Mouse (Mus musculus): ENCODE measurements around the gene Nfia. TPM values are rescaled to one million over a fixed set of nuclear protein-coding genes. Genes with fewer than 3 reads are reported as not detected.

Gene Nfia
- polyA plus RNA-seq, 1 experiment, result 24.3 TPM

DNA sequence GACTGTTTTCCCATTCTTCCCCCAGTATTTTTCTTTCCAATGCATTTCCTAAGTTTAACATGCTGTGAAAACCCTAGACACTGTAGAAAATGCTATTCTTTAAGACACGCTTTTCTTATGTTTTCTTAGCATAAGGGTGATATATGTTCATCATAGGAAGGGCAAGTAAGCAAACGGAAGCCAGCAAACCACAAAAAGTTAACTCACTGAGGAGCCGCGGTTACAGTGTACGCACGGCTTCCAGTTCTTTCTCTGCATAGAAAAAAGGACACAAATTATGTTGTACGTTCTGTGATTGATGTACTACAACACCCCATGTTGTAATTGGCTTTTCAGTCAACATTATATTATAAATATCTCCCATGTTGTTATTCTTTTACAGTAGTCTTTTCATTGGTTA is 267.6 kb downstream of the Nfia start:
- no peak for DNase-seq (ENCODE audit: extremely low spot score in 1 of 2, low spot score in 1 of 2)

DNA sequence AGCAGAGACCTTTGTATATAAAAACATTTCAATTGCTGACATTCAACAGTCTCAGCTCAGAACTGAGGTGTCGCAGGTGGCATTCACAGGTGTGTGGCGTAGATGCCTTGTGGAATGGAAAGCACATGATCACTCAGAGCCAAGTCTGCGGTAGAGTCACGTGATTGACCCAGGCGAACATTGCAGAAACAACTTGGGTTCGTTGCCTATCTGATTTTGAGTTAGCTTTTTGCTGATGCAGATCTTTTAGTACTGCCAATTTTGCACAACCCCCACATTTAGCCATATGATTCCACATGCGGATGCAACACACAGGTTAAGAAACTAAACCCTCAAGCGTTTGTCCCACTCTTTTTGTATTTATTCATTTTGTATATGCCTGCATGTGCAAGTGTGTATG is 272.1 kb downstream of the Nfia start:
- DNase-seq (ENCODE audit: extremely low spot score in 1 of 2, low spot score in 1 of 2), result no peak

DNA sequence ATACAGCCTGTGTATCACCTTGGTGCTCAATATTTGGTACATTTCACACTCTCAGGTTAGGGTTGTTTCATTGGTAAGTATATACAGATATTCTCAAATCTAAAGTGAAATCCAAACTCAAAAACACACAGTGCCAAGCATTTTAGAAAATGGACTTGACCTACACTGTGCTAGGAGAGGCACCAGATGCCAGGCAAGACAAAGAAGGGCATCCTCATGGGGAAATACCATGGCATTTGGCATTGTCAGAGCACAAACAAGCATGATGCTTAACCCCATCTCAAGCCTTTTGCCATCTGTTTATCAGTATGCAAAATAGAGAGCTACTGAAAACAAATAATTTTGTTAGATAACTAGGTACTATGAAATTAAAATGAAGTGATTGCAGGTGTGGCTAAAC is 274.8 kb downstream of the Nfia start:
- no peak for DNase-seq (ENCODE audit: extremely low spot score in 1 of 2, low spot score in 1 of 2)

DNA sequence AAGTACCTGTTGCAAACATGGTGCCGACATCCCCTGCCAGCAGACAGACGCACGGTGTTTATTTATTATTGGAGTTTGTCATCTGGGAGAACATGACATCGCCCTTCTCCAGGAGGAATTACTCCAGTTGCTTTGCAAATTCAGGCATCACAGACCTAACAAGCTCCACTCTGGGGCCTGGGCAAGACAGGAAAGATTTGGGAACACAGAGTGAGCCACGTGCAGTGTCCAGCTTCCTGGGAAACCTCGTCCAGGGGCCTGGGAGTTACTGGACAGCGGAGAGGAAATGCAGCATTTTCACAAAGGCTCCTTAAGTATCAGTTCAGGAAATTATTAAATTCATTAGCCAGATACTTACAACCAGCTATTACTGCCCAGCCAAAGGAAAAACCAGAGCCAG is 277.1 kb downstream of the Nfia start:
- DNase-seq (ENCODE audit: extremely low spot score in 1 of 2, low spot score in 1 of 2), result no peak

DNA sequence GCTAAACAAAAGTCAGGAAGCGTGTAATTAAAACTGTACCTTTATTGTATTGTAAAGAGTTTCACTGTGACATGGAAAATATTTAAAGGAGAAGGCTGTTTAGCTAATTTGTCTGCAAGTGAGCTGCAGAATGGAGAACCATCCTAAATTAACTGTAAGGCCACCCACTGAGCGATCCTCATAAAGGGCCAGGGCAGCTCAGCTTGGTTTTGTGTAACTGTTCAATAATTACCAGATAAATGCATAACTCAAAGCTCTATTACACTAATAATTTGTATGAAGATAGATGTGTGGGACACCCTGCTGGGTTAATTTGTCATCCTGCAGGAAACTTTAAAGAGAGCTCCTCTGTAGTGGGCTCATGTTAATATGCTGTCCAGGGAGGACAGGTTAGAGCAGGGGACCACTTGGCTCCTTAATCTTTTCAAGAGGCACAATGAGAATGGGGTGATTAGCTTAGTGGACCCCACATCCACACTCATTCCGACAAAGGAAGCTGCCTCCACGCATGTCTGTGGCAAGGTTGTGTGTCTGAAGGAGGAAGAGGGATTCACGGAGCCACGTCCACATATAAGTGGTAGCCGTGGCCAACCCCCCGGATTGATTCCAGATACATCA is 277.6 kb downstream of the Nfia start:
- DNase-seq (ENCODE audit: extremely low spot score in 1 of 2, low spot score in 1 of 2), result no peak

DNA sequence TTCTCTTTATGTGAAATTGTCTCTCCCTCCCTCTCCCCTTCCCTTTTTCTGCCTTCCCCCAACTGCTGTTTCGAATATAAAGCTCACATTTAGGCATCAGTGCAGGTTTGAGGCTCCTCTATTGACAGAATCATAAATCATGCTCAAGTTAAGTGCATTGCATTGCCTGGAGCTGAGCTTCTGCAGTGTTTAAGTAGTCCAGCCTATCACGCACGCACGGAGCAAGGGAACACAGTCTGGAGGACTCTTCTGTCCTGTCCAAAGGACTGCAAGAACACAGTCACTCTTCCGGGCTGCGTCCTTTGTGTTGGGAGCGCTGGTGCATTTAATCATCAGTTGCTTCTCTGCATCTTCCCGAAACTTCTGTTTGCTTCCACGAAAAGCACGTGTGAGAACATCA is 278.2 kb downstream of the Nfia start:
- no peak for DNase-seq (ENCODE audit: extremely low spot score in 1 of 2, low spot score in 1 of 2)

DNA sequence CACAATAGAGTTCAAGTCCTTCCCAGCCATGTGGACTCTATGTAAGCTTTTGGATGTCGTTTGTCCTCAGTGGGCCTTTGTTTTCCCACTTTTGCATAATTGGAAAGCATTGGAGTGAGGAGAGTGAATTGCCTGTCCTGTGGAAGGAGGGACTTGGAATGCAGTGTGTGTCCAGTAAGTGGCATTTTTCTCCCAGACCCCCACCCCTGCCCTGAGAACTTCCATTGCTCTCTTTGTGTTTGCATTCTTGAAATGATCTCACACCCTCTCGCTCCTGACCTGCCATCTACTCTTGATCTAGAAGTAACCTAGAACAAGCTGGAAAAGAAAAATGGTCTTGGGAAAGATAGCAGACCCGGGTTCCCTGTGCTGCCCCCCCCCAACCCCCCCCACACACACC is 278.8 kb downstream of the Nfia start:
- DNase-seq (ENCODE audit: extremely low spot score in 1 of 2, low spot score in 1 of 2), result no peak

DNA sequence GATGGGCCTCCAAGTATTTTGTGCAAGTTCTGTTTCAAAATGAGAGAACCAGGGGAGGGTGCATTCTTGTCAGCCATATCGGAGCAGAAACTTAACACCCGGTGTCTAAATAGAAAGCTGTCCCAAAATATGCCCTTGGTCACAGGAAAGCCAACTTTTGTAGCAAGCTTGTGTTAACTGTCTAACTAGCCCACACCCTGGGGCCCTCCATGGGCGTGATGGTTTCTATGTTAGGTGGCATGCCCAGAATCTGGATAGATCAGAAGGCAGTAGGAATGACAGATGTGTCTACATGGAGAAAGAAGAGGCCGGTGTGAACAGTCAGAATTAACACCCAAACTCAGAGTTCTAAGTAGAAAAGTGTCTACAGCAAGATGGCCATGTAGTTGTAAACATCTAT is 282.5 kb downstream of the Nfia start:
- DNase-seq (ENCODE audit: extremely low spot score in 1 of 2, low spot score in 1 of 2), result no peak

DNA sequence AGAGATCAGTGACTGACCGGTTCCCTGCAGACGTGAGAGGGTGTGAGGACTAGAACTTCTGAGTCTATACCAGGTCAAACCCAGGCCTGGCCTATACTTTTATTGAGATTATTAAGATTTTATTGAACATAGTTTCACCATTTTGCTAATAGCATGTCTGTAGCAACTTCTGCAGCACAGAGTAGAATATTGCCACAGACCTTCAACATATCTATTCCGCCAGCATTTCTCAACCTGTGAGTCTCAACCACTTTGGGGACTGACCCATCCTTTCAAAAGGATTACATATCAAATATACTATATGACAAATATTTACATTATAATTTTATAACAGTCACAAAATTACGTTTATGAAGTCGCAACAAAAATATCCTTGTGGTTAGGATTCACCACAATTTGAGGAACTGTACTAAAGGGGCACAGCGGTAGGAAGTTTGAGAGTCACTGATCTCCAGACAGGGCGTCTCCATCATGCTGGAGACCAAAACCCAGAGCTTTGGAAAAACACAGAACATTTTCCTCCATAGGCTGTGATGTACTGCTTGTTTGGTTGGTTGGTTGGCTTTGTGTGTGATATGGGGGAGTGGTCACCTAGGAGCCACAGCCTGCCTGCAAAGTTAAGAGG is 284.0 kb downstream of the Nfia start:
- DNase-seq (ENCODE audit: extremely low spot score in 1 of 2, low spot score in 1 of 2), result no peak

DNA sequence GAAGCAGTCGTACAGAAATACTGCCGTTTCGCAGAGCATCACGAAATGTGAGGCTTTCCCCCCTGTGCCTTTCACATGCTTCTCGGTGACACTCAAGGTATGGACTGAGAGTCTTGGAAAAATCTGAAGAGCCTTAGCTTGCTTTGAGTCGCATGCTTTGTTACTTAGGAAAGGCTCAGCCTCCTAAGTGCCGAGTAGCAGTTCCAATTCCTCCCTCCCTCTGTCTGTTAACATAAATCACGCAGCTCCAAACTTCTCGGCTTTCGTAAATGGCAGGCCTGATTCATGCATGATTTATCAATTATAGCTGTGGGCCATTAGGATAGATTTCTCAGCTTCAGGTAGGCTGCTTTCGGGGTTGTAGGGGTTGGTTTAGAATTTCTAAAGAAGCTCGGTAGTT is 284.7 kb downstream of the Nfia start:
- DNase-seq (ENCODE audit: extremely low spot score in 1 of 2, low spot score in 1 of 2), result no peak

DNA sequence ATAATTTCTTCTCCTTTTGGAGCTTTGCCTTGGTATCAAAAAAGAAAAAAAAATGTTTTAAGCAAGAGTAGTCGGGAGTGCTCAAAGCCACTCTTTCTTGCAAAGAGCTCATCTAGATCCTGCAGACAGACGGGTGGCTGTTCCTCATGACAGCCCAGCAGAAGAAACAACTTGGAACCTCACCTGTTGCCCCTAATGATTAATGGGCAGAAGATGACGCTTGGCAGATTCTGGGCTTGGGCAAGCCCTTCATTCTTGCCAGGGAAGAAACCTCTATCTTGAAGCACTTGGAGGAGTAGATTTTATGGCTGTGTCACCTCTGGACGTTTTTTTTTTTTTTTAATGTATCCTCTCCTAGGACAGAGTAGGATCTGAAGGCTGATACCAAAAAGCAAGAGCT is 285.2 kb downstream of the Nfia start:
- no peak for DNase-seq (ENCODE audit: extremely low spot score in 1 of 2, low spot score in 1 of 2)

DNA sequence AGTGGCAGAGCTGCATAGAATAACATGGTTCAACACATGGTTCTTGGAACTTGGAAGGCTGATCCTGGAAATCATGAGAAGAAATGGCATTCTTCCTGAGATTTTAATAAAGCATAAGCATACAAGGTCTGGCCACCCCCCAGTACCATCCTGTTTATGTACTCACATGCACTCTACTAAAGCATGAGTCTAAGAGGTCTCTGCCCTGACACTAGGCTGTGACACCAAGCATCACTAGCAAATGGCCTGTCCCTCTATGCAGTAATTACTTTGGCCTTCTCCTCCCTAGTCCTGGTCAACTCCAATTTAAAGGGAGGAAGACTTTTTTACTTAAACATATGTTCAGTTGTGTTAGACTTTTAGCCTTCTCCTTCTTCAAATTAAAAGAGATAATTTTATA is 285.6 kb downstream of the Nfia start:
- no peak for DNase-seq (ENCODE audit: extremely low spot score in 1 of 2, low spot score in 1 of 2)

DNA sequence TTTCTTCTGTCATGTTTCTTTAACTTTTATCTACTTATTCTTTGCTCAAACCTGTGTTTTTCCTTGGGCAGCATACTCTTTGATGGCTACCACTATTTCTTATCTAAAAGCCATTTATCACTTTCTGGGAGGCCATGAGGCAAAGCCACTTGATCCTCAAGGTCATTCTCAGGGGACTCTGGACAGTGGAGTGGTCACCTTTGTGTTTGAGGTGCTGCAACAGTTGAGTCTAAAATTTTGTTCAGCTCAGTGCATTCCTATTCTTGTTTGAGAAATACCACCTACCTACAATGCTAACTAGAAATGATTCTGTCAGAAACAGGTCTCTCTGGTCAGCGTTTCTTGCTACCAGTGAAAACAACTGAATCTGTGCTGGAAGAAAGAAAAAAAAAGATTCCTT is 288.1 kb downstream of the Nfia start:
- no peak for DNase-seq (ENCODE audit: extremely low spot score in 1 of 2, low spot score in 1 of 2)

DNA sequence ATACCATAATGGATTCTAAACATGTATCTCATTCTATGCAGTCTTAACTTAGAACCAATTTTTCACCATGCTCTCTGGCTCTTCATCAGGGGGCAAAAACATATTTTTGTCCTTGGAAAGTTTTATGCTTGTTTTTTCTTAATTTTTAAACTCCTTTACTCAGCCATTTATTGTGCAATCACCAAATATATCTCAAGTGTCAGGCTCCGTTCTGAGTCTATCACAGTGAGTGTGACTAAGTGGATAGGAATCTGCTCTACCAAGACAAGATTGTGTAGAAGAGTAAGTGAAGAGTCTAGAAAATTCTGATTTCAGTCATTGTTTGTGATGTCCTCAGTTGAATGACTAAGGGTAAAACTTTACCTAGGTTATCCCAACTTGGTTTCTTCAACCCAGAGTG is 288.6 kb downstream of the Nfia start:
- no peak for DNase-seq (ENCODE audit: extremely low spot score in 1 of 2, low spot score in 1 of 2)

DNA sequence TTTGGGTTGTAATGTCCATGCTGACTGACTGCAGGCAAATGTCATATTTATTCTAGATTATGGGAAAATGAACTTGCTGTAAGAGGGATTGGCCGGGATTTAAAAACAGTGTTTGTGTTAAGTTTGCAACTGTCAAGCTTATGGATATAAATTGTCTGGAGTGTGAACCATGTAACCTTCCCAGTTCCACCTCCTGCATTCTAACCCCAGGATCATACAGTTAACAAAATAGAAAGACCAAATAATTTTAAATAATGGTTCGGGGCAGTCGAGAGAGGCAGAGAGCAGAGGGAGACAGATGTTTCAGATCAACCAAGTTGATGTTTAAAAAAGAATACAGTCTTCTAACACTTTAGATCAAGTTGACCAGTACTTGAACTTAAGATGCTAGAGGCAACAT is 290.7 kb downstream of the Nfia start:
- DNase-seq (ENCODE audit: extremely low spot score in 1 of 2, low spot score in 1 of 2), result no peak

DNA sequence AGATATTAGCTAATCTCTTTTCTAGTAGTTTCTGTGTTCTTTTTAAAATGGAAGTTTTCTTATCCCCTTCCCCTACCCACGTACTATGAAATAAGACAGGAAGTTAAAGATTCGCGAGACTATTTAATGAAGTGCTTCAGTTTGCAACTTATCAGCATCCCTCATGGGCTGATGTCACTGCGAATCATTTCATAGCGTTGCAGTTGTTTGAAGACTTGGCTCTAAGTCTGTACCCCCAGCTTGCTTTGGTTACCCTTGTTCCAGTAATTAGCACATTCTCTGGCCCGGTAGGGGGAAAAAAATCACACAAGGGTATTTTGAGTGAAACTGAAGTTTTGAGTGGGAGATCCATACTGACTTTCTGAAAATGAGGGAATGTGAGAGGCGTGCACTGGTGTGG is 303.6 kb downstream of the Nfia start:
- DNase-seq (ENCODE audit: extremely low spot score in 1 of 2, low spot score in 1 of 2), result no peak

DNA sequence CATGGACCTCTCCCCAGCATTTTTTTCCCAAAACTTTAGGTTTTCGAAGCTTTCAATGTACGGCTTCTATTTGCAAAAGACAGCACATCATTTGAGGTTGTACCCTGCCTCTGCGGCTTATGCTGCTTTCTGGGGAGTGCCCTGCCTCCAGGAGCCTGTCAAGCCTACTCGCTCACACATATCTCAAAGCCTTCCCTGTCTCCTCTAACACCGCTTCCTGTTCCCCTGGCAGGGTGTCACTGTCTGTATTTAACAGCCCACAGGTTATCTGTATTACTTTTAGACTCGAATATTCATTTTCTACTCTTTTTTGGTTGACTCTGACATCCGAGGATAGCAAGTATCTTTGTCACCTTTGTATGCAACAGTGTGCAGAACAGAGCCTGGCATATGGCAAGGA is 304.1 kb downstream of the Nfia start:
- peak in 1 of 2 experiments; percentile 37 for DNase-seq (ENCODE audit: extremely low spot score in 1 of 2, low spot score in 1 of 2)

DNA sequence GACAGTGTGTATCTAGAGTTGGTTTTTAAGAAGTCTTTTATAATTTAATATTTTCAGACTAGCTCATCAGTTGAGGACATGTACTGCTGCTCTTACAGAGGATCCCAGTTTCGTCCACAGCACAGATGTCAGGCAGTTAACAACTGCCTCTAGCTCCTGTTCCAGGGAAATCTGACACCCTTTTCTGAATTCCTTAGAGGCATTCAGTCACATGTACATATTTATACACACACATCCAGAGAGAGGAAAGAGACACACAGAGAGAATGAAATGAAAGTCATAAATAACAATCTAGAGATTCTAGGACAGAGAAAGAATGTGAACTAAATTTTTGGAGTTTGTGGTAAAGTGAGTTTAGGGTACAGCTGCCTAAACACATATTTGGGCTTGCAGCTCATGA is 308.1 kb downstream of the Nfia start:
- DNase-seq (ENCODE audit: extremely low spot score in 1 of 2, low spot score in 1 of 2), result no peak

DNA sequence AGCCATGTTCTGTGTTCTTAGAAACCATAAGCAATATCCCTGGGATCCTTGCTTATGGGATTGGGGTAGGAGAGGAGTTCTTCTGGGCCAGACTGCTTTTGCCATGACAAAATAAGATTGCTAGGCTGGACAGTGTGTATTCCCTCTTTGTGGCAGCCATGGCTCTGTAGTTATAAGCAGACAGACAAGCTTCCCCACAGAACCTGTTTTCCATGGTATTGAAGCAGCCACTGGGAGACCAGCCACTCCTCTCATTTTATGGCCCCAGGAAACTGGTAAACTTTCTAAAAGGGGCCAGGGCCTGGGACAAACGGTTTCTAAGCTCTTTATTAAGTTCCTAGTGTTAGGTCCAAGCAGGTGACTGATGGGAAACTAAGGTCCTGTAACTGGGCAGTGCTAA is 309.4 kb downstream of the Nfia start:
- DNase-seq (ENCODE audit: extremely low spot score in 1 of 2, low spot score in 1 of 2), result no peak

DNA sequence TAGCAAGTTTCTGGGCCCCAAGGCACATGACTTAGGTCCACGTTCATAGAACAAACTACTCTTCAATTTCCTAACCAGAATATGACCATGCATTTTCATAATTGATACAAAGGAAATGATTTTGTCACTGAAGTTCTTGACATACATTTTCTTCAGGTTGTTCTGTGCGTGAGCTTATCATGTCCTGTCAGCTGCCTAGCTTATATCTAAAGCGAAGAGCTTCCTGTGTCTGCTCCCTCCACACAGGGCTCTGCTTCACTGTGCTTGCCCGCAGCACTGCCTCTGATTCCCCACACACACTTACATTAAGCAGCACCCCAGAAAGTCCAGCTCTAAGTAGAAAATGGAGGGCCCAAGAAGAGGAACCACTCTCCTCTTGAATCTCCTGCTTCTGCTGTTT is 310.0 kb downstream of the Nfia start:
- DNase-seq (ENCODE audit: extremely low spot score in 1 of 2, low spot score in 1 of 2), result no peak

DNA sequence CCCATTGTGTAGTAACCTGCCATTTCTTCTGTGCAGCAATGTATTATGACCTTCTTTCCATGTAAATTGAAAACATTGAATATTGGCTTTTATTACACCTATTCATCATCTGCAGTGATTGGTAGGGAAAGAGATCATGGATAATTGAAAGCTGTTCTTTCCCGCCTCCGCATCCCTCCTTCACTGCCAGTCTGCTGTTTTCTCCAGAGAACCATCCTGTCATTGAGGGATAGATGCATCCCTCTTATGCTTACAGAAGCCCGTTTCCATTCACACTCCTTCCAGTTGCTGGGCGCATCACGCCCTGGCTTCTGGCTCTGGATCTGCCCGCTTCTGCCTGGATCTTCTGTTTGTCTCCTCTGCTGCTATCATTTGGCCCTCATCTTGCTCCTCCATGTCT is 312.5 kb downstream of the Nfia start:
- DNase-seq (ENCODE audit: extremely low spot score in 1 of 2, low spot score in 1 of 2), result no peak

DNA sequence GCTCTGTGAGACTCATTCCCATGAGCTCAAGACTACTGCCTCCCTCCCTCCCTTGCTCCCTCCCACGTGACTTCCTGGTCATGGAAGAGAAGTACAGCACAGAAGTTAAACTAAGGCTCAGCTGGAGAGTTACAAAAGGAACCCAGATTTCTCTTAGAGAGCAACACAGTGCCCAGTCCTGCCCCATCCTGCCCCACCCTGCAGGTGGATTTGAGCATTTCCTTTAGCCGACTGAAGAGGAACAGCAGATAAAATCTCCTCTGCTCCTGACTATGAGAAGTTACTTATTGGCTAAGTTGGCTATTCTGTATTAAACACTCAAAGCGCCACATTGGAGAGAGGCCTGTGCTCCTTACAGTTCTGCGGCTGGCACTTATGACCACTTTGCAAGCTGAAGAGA is 314.4 kb downstream of the Nfia start:
- no peak for DNase-seq (ENCODE audit: extremely low spot score in 1 of 2, low spot score in 1 of 2)

DNA sequence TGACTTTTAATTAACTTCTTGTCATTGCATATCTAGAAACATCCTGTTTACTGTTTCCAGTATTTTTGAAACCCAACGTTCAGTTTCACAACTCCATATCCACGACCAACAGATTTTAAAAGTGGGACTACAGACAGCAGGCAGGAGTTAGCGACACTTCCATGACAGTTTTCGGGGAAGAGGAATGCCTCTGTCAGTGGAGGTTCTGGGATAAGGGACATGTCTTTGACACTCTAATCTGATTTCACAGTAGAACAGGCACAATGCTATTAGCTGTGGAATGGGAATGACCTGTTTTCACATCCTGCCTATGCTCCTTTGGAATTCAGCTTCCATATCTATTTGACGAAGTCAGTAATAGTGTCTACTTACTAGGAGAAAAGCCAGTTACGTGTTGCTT is 317.5 kb downstream of the Nfia start:
- DNase-seq (ENCODE audit: extremely low spot score in 1 of 2, low spot score in 1 of 2), result no peak
